Mouse (Mus musculus): ENCODE measurements around the gene Tomt.

DNA sequence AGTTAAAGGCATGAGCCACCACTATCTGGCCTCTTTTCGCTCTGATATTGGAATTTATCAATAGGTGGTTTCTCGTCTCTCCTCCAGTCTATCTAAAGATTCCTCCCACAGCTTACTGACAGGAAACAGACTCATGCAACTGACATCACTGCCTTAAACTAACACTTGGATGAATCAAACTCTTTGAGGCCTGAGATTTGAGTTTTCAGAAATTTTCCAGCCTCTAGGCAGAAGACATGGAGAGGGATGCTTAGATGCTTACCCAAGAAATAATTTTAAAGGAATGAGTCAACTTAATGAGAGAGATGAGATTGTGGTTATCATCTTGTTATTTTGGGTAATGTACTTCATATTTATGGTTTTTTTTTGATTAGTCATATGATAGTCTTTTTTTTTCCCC is 52.3 kb downstream of the Tomt start:
- TF ChIP-seq GATA1 (IDR thresholded peaks at IDR 0.05; ENCODE audit: borderline replicate concordance, low read length) (no peak), FLI1 (IDR thresholded peaks at IDR 0.05; ENCODE audit: low read length) (no peak)
